Mouse (Mus musculus) heart, embryonic 16.5 days (tissue): Measurements from ENCODE around the gene Ubtf. TPM values are rescaled to one million over a fixed set of nuclear protein-coding genes. Genes with fewer than 3 reads are reported as not detected.

Experiments
- ATAC-seq: fragments of 200-750 bp; cut with Nextera tagmentation; replicated peaks from 2 replicates; pipeline ENCODE4 v1.8.0; 2017; ENCODE audit warnings: moderate number of reproducible peaks; ENCODE audit not compliant: insufficient read depth, low FRiP score; ENCODE audit errors: extremely low read depth
- H3K27ac ChIP-seq: fragments of 300-500 bp; sonication (generic); 2 replicates; pipeline ENCODE4 v1.5.1; 2014; ENCODE audit warnings: mild to moderate bottlenecking, low read length, control low read depth, moderate library complexity
- H3K27me3 ChIP-seq: fragments of 300-500 bp; sonication (generic); 2 replicates; pipeline ENCODE4 v1.6.1; 2014; ENCODE audit warnings: low read length, mixed read lengths; ENCODE audit not compliant: control insufficient read depth, insufficient read depth
- H3K36me3 ChIP-seq: fragments of 300-500 bp; sonication (generic); 2 replicates; pipeline ENCODE4 v1.6.1; 2014; ENCODE audit not compliant: control insufficient read depth, insufficient read depth
- H3K4me1 ChIP-seq: fragments of 300-500 bp; sonication (generic); 2 replicates; pipeline ENCODE4 v1.6.1; 2014; ENCODE audit warnings: low read length, mixed read lengths; ENCODE audit not compliant: control insufficient read depth, insufficient read depth
- H3K4me2 ChIP-seq: fragments of 300-500 bp; sonication (generic); 2 replicates; pipeline ENCODE4 v1.6.1; 2014; ENCODE audit warnings: low read depth, mild to moderate bottlenecking, control low read depth, low read length
- H3K4me3 ChIP-seq: fragments of 300-500 bp; sonication (generic); 2 replicates; pipeline ENCODE4 v1.5.1; 2014; ENCODE audit warnings: mild to moderate bottlenecking, control low read depth, low read length
- H3K9ac ChIP-seq: fragments of 300-500 bp; sonication (generic); 2 replicates; pipeline ENCODE4 v1.6.1; 2014; ENCODE audit warnings: low read length, control low read depth
- H3K9me3 ChIP-seq: fragments of 300-500 bp; sonication (generic); replicated peaks from 2 replicates; pipeline ENCODE4 v1.6.1; 2016; ENCODE audit warnings: low read length; ENCODE audit not compliant: control insufficient read depth
- WGBS: fragments of 180-500 bp; shearing (Covaris S2); extraction: QIAGEN DNeasy Blood & Tissue Kit; methylation state at CpG from one replicate; pipeline ENCODE4 v1.1.7; 2014; 5-methylcytosine and 5-hydroxymethylcytosine counted together
- polyA plus RNA-seq: library from polyadenylated mRNA; unstranded; fragments of >200 nt; fragmentation: Nextera tagmentation; extraction: Ambion mirVana; gene quantifications from 2 replicates; pipeline ENCODE4 v1.2.1, GENCODE M21; 2015

Gene Ubtf
- polyA plus RNA-seq, 1 experiment from 2014 or later = 58.9 TPM

DNA sequence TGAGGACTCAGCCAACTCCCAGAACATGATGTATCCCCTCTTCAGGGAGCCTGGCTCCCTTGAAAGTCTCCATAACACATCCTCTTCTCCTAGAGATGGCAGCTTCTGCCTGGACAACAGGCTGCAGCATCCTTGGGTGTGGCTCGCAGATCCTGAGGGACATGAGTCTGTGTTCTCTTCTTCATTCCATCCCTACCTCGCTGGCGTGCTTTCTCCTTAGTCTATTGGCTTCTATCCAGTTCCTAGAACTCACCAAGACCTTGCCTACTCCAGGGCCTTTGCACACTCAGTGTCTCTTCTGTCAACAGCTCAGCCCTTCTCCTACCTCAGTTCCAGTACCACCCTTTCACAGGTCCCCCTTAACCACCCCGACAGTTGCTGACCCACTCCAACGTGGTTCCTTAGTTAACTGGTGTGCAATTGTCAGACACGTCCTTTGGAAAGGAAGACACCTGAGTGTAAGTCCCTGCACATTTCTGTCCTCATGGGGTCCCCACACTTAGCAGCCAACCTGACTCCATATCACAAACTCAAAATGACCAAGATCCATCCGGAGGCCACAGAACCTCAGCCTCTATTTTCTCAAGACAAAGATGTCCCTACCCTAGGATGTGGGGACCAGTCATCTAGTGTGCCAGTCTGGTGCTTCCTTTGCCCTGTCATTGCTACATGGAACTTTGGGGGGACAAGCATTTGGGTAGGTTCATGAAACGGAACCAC lies 42.4 kb upstream of the Ubtf start:
- Histone ChIP-seq H3K9me3 (no peaks in the 10 kb centered on the region), H3K27me3 (peaks cover 13% of the 10 kb centered on the region), H3K27ac (no peak overlapping the region), H3K9ac (no peak overlapping the region), H3K4me3 (no peak overlapping the region), H3K36me3 (no peaks in the 10 kb centered on the region), H3K4me2 (no peak overlapping the region), H3K4me1 (no peaks in the 10 kb centered on the region)
- no peak for ATAC-seq
- 85% methylated on average over 8 of the region's 8 CpGs for WGBS

DNA sequence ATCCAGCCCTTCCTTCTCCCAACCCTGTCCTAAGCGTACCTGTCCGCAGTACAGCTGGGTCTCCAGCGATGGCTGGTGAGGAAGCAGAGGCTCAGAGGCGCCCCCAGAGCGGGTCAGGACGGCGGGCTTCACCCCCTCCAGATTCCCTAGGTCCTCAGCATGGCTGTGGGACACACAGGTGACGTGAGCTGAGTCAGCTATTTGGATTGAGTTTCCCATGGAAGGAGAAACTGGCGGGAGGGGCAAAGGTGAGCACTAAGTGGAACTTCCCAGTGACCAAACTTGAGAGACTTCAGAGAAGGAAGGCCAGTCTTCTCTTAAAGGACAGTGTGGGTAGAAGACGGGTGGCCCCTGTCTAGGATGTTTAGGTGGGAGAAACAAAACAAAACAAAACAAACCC lies 38.8 kb upstream of the Ubtf start:
- Histone ChIP-seq H3K9ac (no peak overlapping the region), H3K27ac (no peak overlapping the region), H3K4me1 (no peaks in the 10 kb centered on the region), H3K36me3 (no peaks in the 10 kb centered on the region), H3K4me3 (no peak overlapping the region), H3K9me3 (no peaks in the 10 kb centered on the region), H3K27me3 (peaks cover 21% of the 10 kb centered on the region), H3K4me2 (no peak overlapping the region)
- no peak for ATAC-seq
- 61% methylated on average over 10 of the region's 10 CpGs for WGBS

- 56% methylated on average over 31 of the region's 31 CpGs for WGBS
- H3K4me3 ChIP-seq = no peak overlapping the region
- no peak overlapping the region for H3K4me2 ChIP-seq
These were observed 37.3 kb upstream of the Ubtf start for GRCm38 (mm10) chr11:102356636-102357350.

GRCm38 (mm10) chr11:102356190-102356589 lies 36.6 kb upstream of the Ubtf start:
- 71% methylated on average over 12 of the region's 12 CpGs for WGBS
- Histone ChIP-seq H3K9ac (no peak overlapping the region), H3K9me3 (no peaks in the 10 kb centered on the region), H3K4me2 (no peak overlapping the region), H3K4me3 (no peak overlapping the region), H3K36me3 (no peaks in the 10 kb centered on the region), H3K27ac (no peak overlapping the region), H3K27me3 (peaks cover 27% of the 10 kb centered on the region), H3K4me1 (no peaks in the 10 kb centered on the region)
- ATAC-seq = no peak

More at GRCm38 (mm10) chr11:102356636-102357350, 37.3 kb upstream of the Ubtf start:
- Histone ChIP-seq H3K36me3 (no peaks in the 10 kb centered on the region), H3K27me3 (peaks cover 27% of the 10 kb centered on the region), H3K9me3 (no peaks in the 10 kb centered on the region), H3K27ac (no peak overlapping the region), H3K9ac (no peak overlapping the region), H3K4me1 (no peaks in the 10 kb centered on the region)
- ATAC-seq = no peak

DNA sequence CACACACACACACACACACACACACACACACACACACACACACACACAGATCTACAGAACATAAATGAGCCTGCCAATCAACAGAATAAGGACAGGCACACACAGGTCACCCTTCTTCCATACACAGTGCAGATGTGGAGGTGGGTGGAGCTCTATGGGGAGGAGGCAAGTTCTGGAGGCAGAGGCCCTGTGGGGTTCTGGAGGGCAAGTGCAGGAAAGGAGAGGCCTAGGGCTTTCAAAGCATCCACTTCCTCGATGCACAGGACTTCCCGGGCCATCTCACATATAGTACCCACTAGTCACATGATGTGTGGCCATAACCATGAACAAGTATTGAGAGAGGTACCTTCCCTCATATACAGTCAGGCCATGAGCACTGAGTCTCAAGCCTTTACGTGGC lies 36.0 kb upstream of the Ubtf start:
- Histone ChIP-seq H3K9me3 (no peaks in the 10 kb centered on the region), H3K36me3 (no peaks in the 10 kb centered on the region), H3K4me3 (no peak overlapping the region), H3K4me2 (no peak overlapping the region), H3K9ac (no peak overlapping the region), H3K4me1 (no peaks in the 10 kb centered on the region), H3K27ac (no peak overlapping the region), H3K27me3 (peaks cover 27% of the 10 kb centered on the region)
- WGBS = 84% methylated on average over 3 of the region's 3 CpGs
- no peak for ATAC-seq

DNA sequence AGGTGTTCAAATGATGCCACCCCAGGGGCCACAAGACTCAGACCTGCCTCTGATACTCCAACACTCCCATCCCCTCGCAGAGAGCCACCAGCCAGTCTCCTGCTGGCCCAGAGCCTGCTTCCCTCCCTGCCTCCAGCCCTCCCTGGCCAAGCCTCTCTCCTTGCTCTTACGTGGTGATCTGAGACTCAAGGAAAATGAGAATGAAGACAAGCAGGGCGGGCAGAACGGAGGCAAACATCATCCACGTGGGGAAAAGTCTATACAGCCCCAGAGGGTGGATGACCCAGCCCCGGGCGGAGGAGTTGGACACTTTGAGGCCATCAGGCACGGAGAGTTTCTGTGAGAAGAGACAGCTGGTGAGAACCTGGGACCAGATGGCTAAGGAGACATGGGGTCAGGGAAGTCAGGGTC lies 33.5 kb upstream of the Ubtf start:
- H3K36me3 ChIP-seq = no peaks in the 10 kb centered on the region
- ATAC-seq = no peak
- H3K9me3 ChIP-seq = no peaks in the 10 kb centered on the region
- WGBS = 34% methylated on average over 8 of the region's 8 CpGs
- H3K27ac ChIP-seq = no peak overlapping the region
- H3K4me2 ChIP-seq = no peak overlapping the region
- H3K4me1 ChIP-seq = no peaks in the 10 kb centered on the region
- H3K27me3 ChIP-seq = peaks cover 24% of the 10 kb centered on the region
- H3K4me3 ChIP-seq = no peak overlapping the region
- no peak overlapping the region for H3K9ac ChIP-seq

GRCm38 (mm10) chr11:102352378-102352777 lies 32.8 kb upstream of the Ubtf start:
- Histone ChIP-seq H3K4me2 (no peak overlapping the region), H3K9me3 (no peaks in the 10 kb centered on the region), H3K4me1 (no peaks in the 10 kb centered on the region), H3K36me3 (no peaks in the 10 kb centered on the region), H3K27me3 (peaks cover 18% of the 10 kb centered on the region), H3K4me3 (no peak overlapping the region), H3K27ac (no peak overlapping the region), H3K9ac (no peak overlapping the region)
- 41% methylated on average over 5 of the region's 5 CpGs for WGBS
- ATAC-seq = no peak

- H3K27ac ChIP-seq = no peak overlapping the region
- H3K9me3 ChIP-seq = no peaks in the 10 kb centered on the region
- H3K4me1 ChIP-seq = no peaks in the 10 kb centered on the region
- H3K9ac ChIP-seq = no peak overlapping the region
- H3K36me3 ChIP-seq = no peaks in the 10 kb centered on the region
- no peak for ATAC-seq
- no peak overlapping the region for H3K4me3 ChIP-seq
- peaks cover 6% of the 10 kb centered on the region; the same call in 1 of the 2 replicates for H3K27me3 ChIP-seq
- H3K4me2 ChIP-seq = no peak overlapping the region
- WGBS = 78% methylated on average over 17 of the region's 17 CpGs
These were observed 31.5 kb upstream of the Ubtf start for GRCm38 (mm10) chr11:102350981-102351523.

GRCm38 (mm10) chr11:102350416-102350815 lies 30.9 kb upstream of the Ubtf start:
- no peak for ATAC-seq
- 71% methylated on average over 4 of the region's 4 CpGs for WGBS

More at GRCm38 (mm10) chr11:102350416-102350815, 30.9 kb upstream of the Ubtf start:
- H3K4me2 ChIP-seq = no peak overlapping the region
- no peaks in the 10 kb centered on the region for H3K9me3 ChIP-seq
- H3K9ac ChIP-seq = no peak overlapping the region
- H3K36me3 ChIP-seq = no peaks in the 10 kb centered on the region
- H3K4me3 ChIP-seq = no peak overlapping the region
- H3K27ac ChIP-seq = no peak overlapping the region
- H3K4me1 ChIP-seq = no peaks in the 10 kb centered on the region
- H3K27me3 ChIP-seq = peaks cover 6% of the 10 kb centered on the region; the same call in 1 of the 2 replicates
